ENCODE assay signal across 9 mouse cellular contexts in genomic region chr8:120285033-120285432, GRCm38 (mm10). TPM values are rescaled to one million over a fixed set of nuclear protein-coding genes. Genes with fewer than 3 reads are reported as not detected.
A peak's percentile ranks its signal among the peaks of the same experiment; 100 is the strongest.
DNase-seq lines count a peak whose midpoint lies in the region; ATAC-seq and TF ChIP-seq lines count a peak whose summit lies in the region.
"Had no signal": no experiment of that assay in that cellular context is flagged by ENCODE, and none has a peak within 500 bp of the region (broad histone marks: within the 10 kb centered on the region; RNA-seq: fewer than 3 reads in every experiment).

No protein-coding gene starts in this region.

- TF ChIP-seq POLR2A in CH12.LX (IDR thresholded peaks at IDR 0.05; ENCODE audit: low read depth, low read length), result no peak

- no peak overlapping the region for H3K4me2 ChIP-seq in CH12.LX (ENCODE audit: insufficient read depth, low read depth, poor library complexity, severe bottlenecking)
- no peak overlapping the region for H3K4me2 ChIP-seq in kidney, embryonic 15.5 days

- no peaks in the 10 kb centered on the region for H3K9me3 ChIP-seq in CH12.LX (replicated peaks; ENCODE audit: low read length)
- no peaks in the 10 kb centered on the region for H3K9me3 ChIP-seq in kidney, embryonic 15.5 days (replicated peaks)

- H3K4me3 ChIP-seq in CH12.LX (replicated peaks in 1 of 3; ENCODE audit: low read depth in 2 of 3, low read length in 2 of 3, poor library complexity in 1 of 3), result no peak overlapping the region
- H3K4me3 ChIP-seq in kidney, embryonic 15.5 days (replicated peaks), result no peak overlapping the region

- no peaks in the 10 kb centered on the region for H3K79me2 ChIP-seq in CH12.LX (replicated peaks; ENCODE audit: control insufficient read depth, extremely low read depth, insufficient read depth, poor library complexity, severe bottlenecking)

- TF ChIP-seq RAD21 in CH12.LX (IDR thresholded peaks at IDR 0.05; ENCODE audit: low read depth, low read length), result no peak

- TF ChIP-seq CTCF in CH12.LX (conservative IDR thresholded peaks at IDR 0.05 in 1 of 2, IDR thresholded peaks at IDR 0.05 in 1 of 2; ENCODE audit: low read depth in 2 of 2, low read length in 2 of 2), result no peak

- H3K27ac ChIP-seq in CH12.LX (ENCODE audit: insufficient read depth, low read depth), result no peak overlapping the region
- peak overlapping the region; percentile 68 for H3K27ac ChIP-seq in kidney, embryonic 15.5 days
- H3K27ac ChIP-seq: macrophage had no signal

- WGBS in kidney, embryonic 15.5 days, result 40% methylated on average over 3 of the region's 3 CpGs

- no peaks in the 10 kb centered on the region for H3K36me3 ChIP-seq in CH12.LX (replicated peaks in 1 of 2; ENCODE audit: control insufficient read depth in 1 of 2, insufficient read depth in 1 of 2, low read length in 1 of 2)
- H3K36me3 ChIP-seq in kidney, embryonic 15.5 days, result no peaks in the 10 kb centered on the region

- peaks cover 32% of the 10 kb centered on the region for H3K27me3 ChIP-seq in CH12.LX (replicated peaks)
- peaks cover 7% of the 10 kb centered on the region; the same call in 1 of the 2 replicates for H3K27me3 ChIP-seq in kidney, embryonic 15.5 days

- no peak for DNase-seq in CH12.LX (ENCODE audit: extremely low read depth)
- DNase-seq in lung, postnatal 25 days (ENCODE audit: low spot score), result peak; percentile 72
- peak; percentile 80 for DNase-seq in thymus, postnatal 14 days
- DNase-seq in cerebellum, adult 9-11 months, result no peak
- no peak for DNase-seq in urinary bladder, postnatal 25 days (ENCODE audit: low spot score)
- no peak for DNase-seq in frontal cortex, postnatal 25 days (ENCODE audit: low spot score in 2 of 2)

- no peak overlapping the region for H3K9ac ChIP-seq in CH12.LX (ENCODE audit: insufficient read depth, low read depth)
- peak overlapping the region; percentile 22; the same call in 1 of the 2 replicates for H3K9ac ChIP-seq in kidney, embryonic 15.5 days

- in situ Hi-C loops in CH12.LX (cut with MboI; ENCODE audit: low pct_ligation_motif_present, low pct_unique_long_range_greater_than_20kb, low sequenced_read_pairs), result no loop called here

- peak; percentile 72 for ATAC-seq in common myeloid progenitor, adult 5-6 weeks (replicated peaks; ENCODE audit: low read depth, poor library complexity, severe bottlenecking)
- peak; percentile 38 for ATAC-seq in kidney, embryonic 15.5 days (replicated peaks; ENCODE audit: low FRiP score)

- peaks cover 3 to 32% of the 10 kb centered on the region in 2 experiments; a peak in 3 of 4 replicates for H3K4me1 ChIP-seq in CH12.LX (ENCODE audit: control insufficient read depth in 1 of 2, insufficient read depth in 2 of 2)
- peaks cover 84% of the 10 kb centered on the region for H3K4me1 ChIP-seq in kidney, embryonic 15.5 days

- dilution Hi-C loops in CH12.LX (cut with MboI; ENCODE audit: extremely low pct_ligation_motif_present, extremely low pct_unique_long_range_greater_than_20kb, low sequenced_read_pairs), result no loop called here

- no peak for TF ChIP-seq EP300 in CH12.LX (IDR thresholded peaks at IDR 0.05; ENCODE audit: low read length)

TF ChIP-seq in CH12.LX, 34 proteins besides CTCF, POLR2A, EP300 and RAD21:
- TF ChIP-seq TBP (conservative IDR thresholded peaks at IDR 0.05; ENCODE audit: low read depth, low read length) (no peak), E2F4 (IDR thresholded peaks at IDR 0.05; ENCODE audit: insufficient replicate concordance, low read depth, low read length) (no peak), USF1 (IDR thresholded peaks at IDR 0.05; ENCODE audit: low read depth, low read length) (no peak), MYC (IDR thresholded peaks at IDR 0.05; ENCODE audit: low read depth, low read length) (no peak), ZKSCAN1 (IDR thresholded peaks at IDR 0.05; ENCODE audit: borderline replicate concordance, low read depth, low read length) (no peak), BHLHE40 (IDR thresholded peaks at IDR 0.05; ENCODE audit: low read depth, low read length) (peak; percentile 47; the same call in 1 of the 2 replicates), MAX (IDR thresholded peaks at IDR 0.05; ENCODE audit: low read length) (no peak), UBTF (IDR thresholded peaks at IDR 0.05; ENCODE audit: low read depth, low read length) (no peak)

RNA-seq across cellular contexts. Expression of gene Gse1, which starts 56.8 kb away (rescaled TPM):
- total RNA-seq in CH12.LX (2012; rRNA removed), result 5.6 and 8.5 TPM in 2 replicates
- 0.96 and 1.3 TPM in 2 replicates for total RNA-seq in CH12.LX (2014; rRNA removed)
- 8.8 and 9.8 TPM in 2 replicates for polyA plus RNA-seq in CH12.LX (2012; ENCODE audit: insufficient read length, low read depth)
- 30.5 and 46.6 TPM in 2 replicates for total RNA-seq in common myeloid progenitor, adult 5-6 weeks (2017)
- polyA plus RNA-seq in kidney, embryonic 15.5 days (2015; fragmentation: Nextera tagmentation; extraction: Ambion mirVana), result 8.3 and 10.0 TPM in 2 replicates

Comparison
In these comparisons a context has a peak if more than half of its experiments do, and no peak if none do; other contexts are left out.
1. DNase-seq: peak in lung, postnatal 25 days (single experiment) and thymus, postnatal 14 days (single experiment); none in CH12.LX (single experiment), cerebellum, adult 9-11 months (single experiment), urinary bladder, postnatal 25 days (single experiment) and frontal cortex, postnatal 25 days (0 of 2).